Mouse (Mus musculus) heart, embryonic 14.5 days (tissue): ENCODE measurements at regions not wholly inside any gene's neighbourhood (a gene's known extent, or its start where the extent isn't known, plus 50 kb on each side); places are given as distances from the start of the nearest gene placed in this dataset.

Experiments used
- ATAC-seq: fragments of 200-750 bp; cut with Nextera tagmentation; 2 replicates; pipeline ENCODE4 v1.8.0; 2017; ENCODE audit warnings: low read depth, moderate TSS enrichment; ENCODE audit not compliant: insufficient number of reproducible peaks, insufficient read depth, low FRiP score
- H3K27ac ChIP-seq, 2 experiments: fragments of 200-500 bp in 1 of 2; fragments of 300-500 bp in 1 of 2; sonication (generic) in 1 of 2; replicated peaks in 1 of 2; 2 replicates each; pipeline ENCODE4 v1.5.1; 2012 to 2014; ENCODE audit warnings: low read depth in 2 of 2, low read length in 2 of 2, control low read depth in 1 of 2, mild to moderate bottlenecking in 1 of 2, mixed read lengths in 1 of 2; ENCODE audit not compliant: control insufficient read depth in 1 of 2, insufficient read depth in 1 of 2
- H3K27me3 ChIP-seq: fragments of 300-500 bp; sonication (generic); 2 replicates; pipeline ENCODE4 v1.6.1; 2014; ENCODE audit warnings: mild to moderate bottlenecking, low read length, control low read depth; ENCODE audit not compliant: control insufficient read depth, insufficient read depth
- H3K36me3 ChIP-seq: fragments of 300-500 bp; sonication (generic); 2 replicates; pipeline ENCODE4 v1.6.1; 2014; ENCODE audit warnings: mild to moderate bottlenecking, control low read depth, low read length, mixed read lengths; ENCODE audit not compliant: control insufficient read depth, insufficient read depth
- H3K4me1 ChIP-seq, 2 experiments: fragments of 200-500 bp in 1 of 2; fragments of 300-500 bp in 1 of 2; sonication (generic) in 1 of 2; 2 replicates each; pipeline ENCODE4 v1.6.1; 2012 to 2014; ENCODE audit warnings: low read length in 2 of 2, control low read depth in 1 of 2, mixed read lengths in 1 of 2; ENCODE audit not compliant: control insufficient read depth in 2 of 2, insufficient read depth in 2 of 2
- H3K4me2 ChIP-seq: fragments of 300-500 bp; sonication (generic); 2 replicates; pipeline ENCODE4 v1.6.1; 2014; ENCODE audit warnings: mild to moderate bottlenecking, low read length
- H3K4me3 ChIP-seq, 2 experiments: fragments of 200-500 bp in 1 of 2; fragments of 300-500 bp in 1 of 2; sonication (generic) in 1 of 2; 2 replicates each; pipeline ENCODE4 v1.5.1; 2012 to 2014; ENCODE audit warnings: low read length in 2 of 2, mild to moderate bottlenecking in 2 of 2, control low read depth in 1 of 2, low read depth in 1 of 2, moderate library complexity in 1 of 2; ENCODE audit not compliant: control insufficient read depth in 1 of 2, insufficient read depth in 1 of 2
- H3K9ac ChIP-seq: fragments of 300-500 bp; sonication (generic); 2 replicates; pipeline ENCODE4 v1.6.1; 2014; ENCODE audit warnings: mild to moderate bottlenecking, low read length
- H3K9me3 ChIP-seq: fragments of 300-500 bp; sonication (generic); 2 replicates; pipeline ENCODE4 v1.6.1; 2016; ENCODE audit warnings: low read length, control low read depth; ENCODE audit not compliant: control insufficient read depth
- WGBS: fragments of 180-500 bp; shearing (Covaris S2); extraction: QIAGEN DNeasy Blood & Tissue Kit; methylation state at CpG from one replicate; pipeline ENCODE4 v1.1.7; 2014; 5-methylcytosine and 5-hydroxymethylcytosine counted together

DNA sequence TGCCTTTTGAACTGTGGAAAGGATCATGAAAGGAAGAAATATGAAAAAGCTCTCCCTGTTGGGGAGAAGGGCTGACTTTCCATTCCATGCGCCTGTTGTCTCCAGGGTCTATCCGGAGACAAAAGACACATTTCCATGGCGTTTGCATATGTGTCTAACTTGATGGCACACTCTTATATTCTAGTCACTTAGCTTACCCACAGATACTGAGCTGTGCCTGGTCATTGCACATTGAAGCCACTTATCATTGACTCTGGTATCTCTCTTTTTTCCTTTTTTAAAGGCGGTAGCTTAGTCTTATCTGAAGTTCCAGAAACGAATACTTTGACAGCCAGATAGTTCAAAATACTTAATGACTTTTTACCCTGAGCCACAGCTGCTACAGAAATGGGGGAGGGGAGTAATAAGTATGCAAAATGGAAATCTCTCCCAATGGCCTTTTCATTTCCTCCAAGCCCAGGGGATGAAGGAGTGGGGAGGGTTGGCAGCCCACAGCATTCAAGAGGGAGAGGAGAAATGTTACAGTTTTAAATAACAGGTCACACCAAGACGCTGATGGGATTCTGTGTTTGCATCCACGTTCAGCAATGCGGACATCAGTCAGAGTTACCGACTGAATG lies 137.9 kb upstream of the Slc35f3 start:
- no peak for ATAC-seq
- WGBS: 50% methylated on average over 9 of the region's 9 CpGs

DNA sequence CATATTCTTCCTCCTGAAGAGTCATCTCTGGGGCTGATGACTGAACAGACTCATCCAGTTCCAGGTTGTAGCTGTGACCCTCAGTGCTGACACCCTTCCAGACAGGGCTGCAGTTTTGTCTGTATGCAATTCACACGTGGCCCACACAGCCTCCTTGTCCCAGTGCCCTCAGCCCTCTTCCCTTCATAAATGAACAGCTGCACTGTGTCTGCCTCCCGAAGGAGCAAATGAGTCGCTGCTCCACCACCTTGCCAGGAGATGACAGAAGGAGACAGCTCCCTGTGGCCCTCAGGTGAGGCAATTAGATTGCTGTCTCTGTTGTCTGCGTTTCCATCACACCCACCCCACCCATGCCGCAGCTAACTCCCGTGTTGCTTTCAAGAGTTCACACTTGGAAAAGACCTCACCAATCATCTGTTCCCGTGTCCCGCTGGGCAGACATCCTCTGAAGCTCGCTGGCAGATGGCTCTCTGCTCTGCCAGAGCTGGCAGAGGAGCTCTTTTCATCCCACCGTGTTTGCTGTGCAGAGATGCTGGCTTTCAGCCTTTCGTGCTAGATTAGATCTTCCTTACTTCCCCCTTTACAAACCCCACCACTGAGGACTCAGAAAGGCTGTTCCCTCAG lies 135.5 kb upstream of the Slc35f3 start:
- H3K4me1 ChIP-seq: peaks cover 2 to 5% of the 10 kb centered on the region in 2 experiments; a peak in 1 of 4 replicates
- no peak overlapping the region for H3K4me2 ChIP-seq
- no peak overlapping the region for H3K27ac ChIP-seq
- no peaks in the 10 kb centered on the region for H3K27me3 ChIP-seq
- no peaks in the 10 kb centered on the region for H3K9me3 ChIP-seq
- ATAC-seq: no peak
- WGBS: 30% methylated on average over 11 of the region's 11 CpGs
- H3K36me3 ChIP-seq: no peaks in the 10 kb centered on the region
- no peak overlapping the region for H3K9ac ChIP-seq
- H3K4me3 ChIP-seq: no peak overlapping the region

More for the DNA sequence above, 137.9 kb upstream of the Slc35f3 start:
- H3K9me3 ChIP-seq: no peaks in the 10 kb centered on the region
- H3K4me2 ChIP-seq: no peak overlapping the region
- H3K4me1 ChIP-seq: peaks cover 2 to 5% of the 10 kb centered on the region in 2 experiments; a peak in 1 of 4 replicates
- no peak overlapping the region for H3K27ac ChIP-seq
- no peaks in the 10 kb centered on the region for H3K27me3 ChIP-seq
- no peaks in the 10 kb centered on the region for H3K36me3 ChIP-seq
- H3K9ac ChIP-seq: no peak overlapping the region
- no peak overlapping the region for H3K4me3 ChIP-seq

- H3K27me3 ChIP-seq: no peaks in the 10 kb centered on the region
- H3K27ac ChIP-seq: no peak overlapping the region
- no peaks in the 10 kb centered on the region for H3K9me3 ChIP-seq
- no peak for ATAC-seq
- H3K9ac ChIP-seq: no peak overlapping the region
- H3K4me2 ChIP-seq: no peak overlapping the region
- H3K4me1 ChIP-seq: peaks cover 2 to 5% of the 10 kb centered on the region in 2 experiments; a peak in 1 of 4 replicates
- H3K36me3 ChIP-seq: no peaks in the 10 kb centered on the region
- H3K4me3 ChIP-seq: no peak overlapping the region
- WGBS: 59% methylated on average over 5 of the region's 5 CpGs
Observed at GRCm38 (mm10) chr8:126163954-126164353, 134.4 kb upstream of the Slc35f3 start.

DNA sequence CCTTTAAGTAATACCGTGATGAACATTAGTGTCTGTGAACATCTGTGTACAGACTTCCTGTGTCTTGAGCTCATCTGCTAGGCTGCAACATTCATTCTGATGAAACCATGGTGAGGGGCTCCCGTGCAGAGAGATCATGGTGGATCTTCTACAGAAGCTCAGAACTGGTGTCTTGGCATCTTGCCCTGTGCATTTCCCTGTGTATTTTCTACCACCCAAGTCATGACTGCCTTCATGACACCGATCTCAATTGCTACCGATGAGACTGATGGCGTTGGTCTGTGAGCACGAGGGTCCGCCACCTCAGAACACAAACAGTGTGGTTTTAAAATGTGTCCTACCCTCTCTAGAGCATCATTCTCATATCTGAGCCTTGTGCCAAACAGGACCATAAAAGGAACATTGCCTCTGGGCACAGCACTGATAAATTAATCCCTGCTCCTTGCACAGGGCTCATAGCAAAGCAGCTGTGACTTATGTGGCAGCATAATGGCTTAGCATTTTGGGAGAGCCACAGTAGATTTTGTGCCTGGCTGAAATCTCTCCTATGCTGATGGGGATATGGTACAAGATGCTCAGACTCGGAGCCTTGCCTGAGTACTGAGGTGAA lies 132.8 kb upstream of the Slc35f3 start:
- H3K4me3 ChIP-seq: no peak overlapping the region
- no peaks in the 10 kb centered on the region for H3K27me3 ChIP-seq
- no peak for ATAC-seq
- no peaks in the 10 kb centered on the region for H3K9me3 ChIP-seq
- H3K4me2 ChIP-seq: no peak overlapping the region
- no peak overlapping the region for H3K27ac ChIP-seq
- no peak overlapping the region for H3K9ac ChIP-seq
- 78% methylated on average over 8 of the region's 8 CpGs for WGBS
- H3K36me3 ChIP-seq: no peaks in the 10 kb centered on the region
- H3K4me1 ChIP-seq: 0 out of 4 replicates have a peak, but pooled peaks cover 1 to 2% of the 10 kb centered on the region in 2 experiments

- no peak overlapping the region for H3K9ac ChIP-seq
- no peaks in the 10 kb centered on the region for H3K27me3 ChIP-seq
- no peaks in the 10 kb centered on the region for H3K36me3 ChIP-seq
- ATAC-seq: no peak
- WGBS: 51% methylated on average over 7 of the region's 7 CpGs
- no peak overlapping the region for H3K4me2 ChIP-seq
- H3K4me3 ChIP-seq: no peak overlapping the region
- H3K9me3 ChIP-seq: no peaks in the 10 kb centered on the region
- no peaks in the 10 kb centered on the region for H3K4me1 ChIP-seq
- H3K27ac ChIP-seq: no peak overlapping the region
Observed at GRCm38 (mm10) chr8:126166394-126166793, 132.0 kb upstream of the Slc35f3 start.

DNA sequence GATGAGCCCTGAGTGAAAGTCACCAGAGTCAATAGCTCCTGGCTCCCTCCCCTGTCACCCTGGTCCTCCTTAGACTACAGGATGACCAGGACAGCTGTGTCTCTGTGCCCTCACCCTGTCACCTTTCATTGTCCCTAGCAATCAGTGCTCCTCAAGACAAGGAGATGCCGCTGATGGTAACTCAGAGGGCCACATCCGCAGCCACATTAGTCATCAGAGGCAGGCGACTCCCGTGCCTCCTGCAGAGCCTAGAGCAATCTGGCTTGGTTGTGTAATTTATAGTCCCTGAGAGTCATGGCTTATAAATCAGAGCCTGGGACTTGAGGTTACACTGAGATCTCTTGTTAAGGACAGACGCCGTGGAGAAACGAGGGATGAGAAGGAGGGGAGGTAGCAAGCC lies 123.9 kb upstream of the Slc35f3 start:
- 85% methylated on average over 7 of the region's 7 CpGs for WGBS
- H3K4me2 ChIP-seq: no peak overlapping the region
- no peaks in the 10 kb centered on the region for H3K27me3 ChIP-seq
- no peaks in the 10 kb centered on the region for H3K36me3 ChIP-seq
- no peak overlapping the region for H3K9ac ChIP-seq
- H3K9me3 ChIP-seq: no peaks in the 10 kb centered on the region
- no peak for ATAC-seq
- H3K4me1 ChIP-seq: peaks cover 7 to 11% of the 10 kb centered on the region in 2 experiments; a peak in 2 of 4 replicates
- H3K4me3 ChIP-seq: no peak overlapping the region
- H3K27ac ChIP-seq: no peak overlapping the region

DNA sequence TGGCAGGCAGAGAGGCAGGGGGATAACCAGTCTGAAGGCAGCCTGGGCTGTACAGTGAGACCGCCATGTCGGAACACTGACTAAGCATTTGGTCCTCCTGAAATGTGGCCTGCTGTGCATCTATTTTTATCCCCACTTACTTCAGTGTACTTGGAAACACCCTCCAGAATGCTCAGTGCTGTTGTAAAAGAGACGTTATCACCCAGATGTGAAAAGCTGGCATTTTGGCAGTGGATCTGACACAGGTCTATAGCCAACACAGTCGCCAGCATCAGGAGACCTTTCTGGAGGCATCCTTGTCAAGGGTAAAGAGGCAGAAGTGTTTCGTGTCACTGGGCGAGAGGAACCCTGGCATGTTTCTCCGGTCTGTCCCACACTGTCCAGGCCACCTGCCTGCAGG lies 122.1 kb upstream of the Slc35f3 start:
- ATAC-seq: no peak
- Histone ChIP-seq H3K4me1 (peaks cover 7 to 11% of the 10 kb centered on the region in 2 experiments; a peak in 2 of 4 replicates), H3K4me3 (no peak overlapping the region), H3K9ac (no peak overlapping the region), H3K9me3 (no peaks in the 10 kb centered on the region), H3K27me3 (no peaks in the 10 kb centered on the region), H3K4me2 (no peak overlapping the region), H3K27ac (no peak overlapping the region), H3K36me3 (no peaks in the 10 kb centered on the region)
- 31% methylated on average over 7 of the region's 7 CpGs for WGBS
